19 mouse cellular contexts compared by ENCODE assay signal in the genomic region with DNA sequence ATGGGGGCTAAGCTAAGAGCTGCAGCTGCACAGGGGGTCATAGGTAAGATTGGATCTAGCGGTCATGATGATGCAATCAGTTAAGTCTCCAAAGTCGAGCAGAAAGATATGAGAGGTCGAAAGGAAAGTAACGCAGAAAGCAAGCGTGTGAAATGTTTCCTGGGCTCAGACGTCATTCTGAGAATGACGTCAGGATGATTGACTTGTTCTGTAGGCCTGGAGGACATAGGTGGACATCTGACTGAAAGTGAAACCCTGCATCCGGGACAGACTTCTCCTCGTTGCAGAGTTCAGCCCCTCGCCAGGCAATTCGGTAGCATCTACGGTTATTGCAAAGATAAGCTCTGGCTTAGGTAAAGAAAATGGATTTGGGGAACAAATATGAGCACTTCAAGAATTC. TPM values are rescaled to one million over a fixed set of nuclear protein-coding genes. Genes with fewer than 3 reads are reported as not detected.
A peak's percentile ranks its signal among the peaks of the same experiment; 100 is the strongest.
DNase-seq lines count a peak whose midpoint lies in the region; ATAC-seq and TF ChIP-seq lines count a peak whose summit lies in the region.
"Had no signal": no experiment of that assay in that cellular context is flagged by ENCODE, and none has a peak within 500 bp of the region (broad histone marks: within the 10 kb centered on the region; RNA-seq: fewer than 3 reads in every experiment).

No protein-coding gene starts in this region.

- no peak for TF ChIP-seq EP300 in heart, postnatal 0 days (IDR thresholded peaks at IDR 0.05; ENCODE audit: low read depth)
- no peak for TF ChIP-seq EP300 in lung, postnatal 0 days (IDR thresholded peaks at IDR 0.05)

- peak overlapping the region; percentile 87; the same call in 1 of the 2 replicates for H3K4me2 ChIP-seq in heart, postnatal 0 days (ENCODE audit: low read depth, low read length)
- no peak overlapping the region for H3K4me2 ChIP-seq in heart, embryonic 11.5 days
- H3K4me2 ChIP-seq in intestine, postnatal 0 days (replicated peaks; ENCODE audit: low read depth) = peak overlapping the region; percentile 98
- no peak overlapping the region for H3K4me2 ChIP-seq in lung, postnatal 0 days (replicated peaks; ENCODE audit: low read depth, low read length)

- H3K36me3 ChIP-seq in heart, postnatal 0 days (replicated peaks; ENCODE audit: control insufficient read depth, insufficient read depth, low read length) = no peaks in the 10 kb centered on the region
- H3K36me3 ChIP-seq in heart, embryonic 11.5 days (ENCODE audit: control insufficient read depth, insufficient read depth, low read length) = no peaks in the 10 kb centered on the region
- no peaks in the 10 kb centered on the region for H3K36me3 ChIP-seq in intestine, postnatal 0 days (ENCODE audit: control insufficient read depth, insufficient read depth)
- H3K36me3 ChIP-seq in lung, postnatal 0 days (ENCODE audit: insufficient read depth, low read length) = no peaks in the 10 kb centered on the region
- H3K36me3 ChIP-seq: embryonic facial prominence, embryonic 15.5 days had no signal

- no peak overlapping the region for H3K27ac ChIP-seq in heart, postnatal 0 days (ENCODE audit: low read depth)
- no peak overlapping the region for H3K27ac ChIP-seq in heart, embryonic 11.5 days (ENCODE audit: low read depth, low read length)
- H3K27ac ChIP-seq in left cerebral cortex, adult 2 months = peak overlapping the region; percentile 94
- H3K27ac ChIP-seq in intestine, postnatal 0 days (ENCODE audit: low read depth, low read length) = no peak overlapping the region
- H3K27ac ChIP-seq in lung, postnatal 0 days (ENCODE audit: low read length) = no peak overlapping the region
- H3K27ac ChIP-seq: embryonic facial prominence, embryonic 15.5 days had no signal

- H3K4me3 ChIP-seq in heart, postnatal 0 days (ENCODE audit: low read depth, low read length) = no peak overlapping the region
- H3K4me3 ChIP-seq in heart, embryonic 11.5 days (ENCODE audit: low read depth, low read length) = no peak overlapping the region
- H3K4me3 ChIP-seq in left cerebral cortex, adult 2 months = no peak overlapping the region
- H3K4me3 ChIP-seq in intestine, postnatal 0 days (ENCODE audit: low read depth, low read length) = no peak overlapping the region
- no peak overlapping the region for H3K4me3 ChIP-seq in lung, postnatal 0 days (ENCODE audit: low read depth, low read length)

- ATAC-seq in heart, postnatal 0 days (ENCODE audit: insufficient read depth, low read depth) = no peak
- no peak for ATAC-seq in heart, embryonic 11.5 days (replicated peaks; ENCODE audit: insufficient number of reproducible peaks, low FRiP score, low TSS enrichment)
- no peak for ATAC-seq in intestine, postnatal 0 days
- no peak for ATAC-seq in lung, postnatal 0 days
- ATAC-seq in frontal cortex, adult (ENCODE audit: low TSS enrichment) = no peak

- H3K9me3 ChIP-seq in heart, postnatal 0 days (replicated peaks; ENCODE audit: control insufficient read depth, low read length) = no peaks in the 10 kb centered on the region
- H3K9me3 ChIP-seq in heart, embryonic 11.5 days (replicated peaks; ENCODE audit: control insufficient read depth, low read length) = no peaks in the 10 kb centered on the region
- H3K9me3 ChIP-seq in intestine, postnatal 0 days (ENCODE audit: control insufficient read depth) = no peaks in the 10 kb centered on the region
- no peaks in the 10 kb centered on the region for H3K9me3 ChIP-seq in lung, postnatal 0 days (ENCODE audit: low read length)
- H3K9me3 ChIP-seq: embryonic facial prominence, embryonic 15.5 days had no signal

- H3K9ac ChIP-seq in heart, postnatal 0 days (replicated peaks; ENCODE audit: low read depth, low read length) = no peak overlapping the region
- no peak overlapping the region for H3K9ac ChIP-seq in heart, embryonic 11.5 days (ENCODE audit: low read depth, low read length)
- no peak overlapping the region for H3K9ac ChIP-seq in intestine, postnatal 0 days (ENCODE audit: low read depth, low read length)
- no peak overlapping the region for H3K9ac ChIP-seq in lung, postnatal 0 days (replicated peaks; ENCODE audit: low read depth)

- whole genome bisulfite sequencing in heart, postnatal 0 days = 62% methylated on average over 12 of the region's 12 CpGs
- 69% methylated on average over 12 of the region's 12 CpGs for WGBS in heart, embryonic 11.5 days (ENCODE audit: insufficient replicate concordance)
- 47% methylated on average over 12 of the region's 12 CpGs for WGBS in intestine, postnatal 0 days
- WGBS in lung, postnatal 0 days = 54% methylated on average over 12 of the region's 12 CpGs

- DNase-seq in heart, postnatal 0 days (ENCODE audit: low spot score) = no peak
- DNase-seq in left cerebral cortex, adult 2 months (ENCODE audit: extremely low spot score in 1 of 2, low spot score in 2 of 2) = no peak
- DNase-seq in left cerebral cortex, postnatal 36 days (ENCODE audit: low spot score in 2 of 2) = no peak
- DNase-seq in CD4-positive helper T cell, adult 2 months (ENCODE audit: low read depth, low spot score) = peak; percentile 52
- no peak for DNase-seq in lung, postnatal 0 days (ENCODE audit: low spot score)
- DNase-seq: B cell, adult 2 months; cerebellum, postnatal 36 days; heart, adult 18-20 months; heart, postnatal 4 days; kidney, adult 8-10 months; kidney, postnatal 25 days; left cerebral cortex, postnatal 4 days; liver; lung, adult 18-20 months; thymus, adult 2 months had no signal

- 0 out of 2 replicates have a peak, but pooled peaks cover 4% of the 10 kb centered on the region for H3K4me1 ChIP-seq in heart, postnatal 0 days (ENCODE audit: control insufficient read depth, insufficient read depth)
- 0 out of 2 replicates have a peak, but pooled peaks cover 2% of the 10 kb centered on the region for H3K4me1 ChIP-seq in heart, embryonic 11.5 days (ENCODE audit: control insufficient read depth, insufficient read depth, low read length)
- H3K4me1 ChIP-seq in intestine, postnatal 0 days (replicated peaks; ENCODE audit: control insufficient read depth, insufficient read depth, low read length) = no peaks in the 10 kb centered on the region
- 0 out of 2 replicates have a peak, but pooled peaks cover 3% of the 10 kb centered on the region for H3K4me1 ChIP-seq in lung, postnatal 0 days (ENCODE audit: insufficient read depth, low read depth, low read length)

- peaks cover 35% of the 10 kb centered on the region for H3K27me3 ChIP-seq in heart, postnatal 0 days (ENCODE audit: control insufficient read depth, insufficient read depth, low read length)
- H3K27me3 ChIP-seq in heart, embryonic 11.5 days (ENCODE audit: control insufficient read depth, insufficient read depth, low read length) = peaks cover 36% of the 10 kb centered on the region
- no peaks in the 10 kb centered on the region; the same call in 1 of the 2 replicates for H3K27me3 ChIP-seq in intestine, postnatal 0 days (replicated peaks; ENCODE audit: control insufficient read depth, insufficient read depth, low read length)
- H3K27me3 ChIP-seq in lung, postnatal 0 days (replicated peaks; ENCODE audit: insufficient read depth, low read length) = no peaks in the 10 kb centered on the region
- H3K27me3 ChIP-seq: embryonic facial prominence, embryonic 15.5 days had no signal

- intact Hi-C loops in left cerebral cortex, adult 2 months (cut with DNase I) = loop anchor here (1.0 to 2.0 kb wide), 2 partner anchors 39 to 47 kb away; no protein-coding TSS in a partner anchor
- intact Hi-C loops in left cerebral cortex, postnatal 36 days (cut with DNase I) = loop anchor here (2.0 kb wide), 2 partner anchors 15 to 39 kb away; no protein-coding TSS in a partner anchor

- TF ChIP-seq CTCF in heart, postnatal 0 days (IDR thresholded peaks at IDR 0.05; ENCODE audit: low read depth) = no peak
- no peak for TF ChIP-seq CTCF in left cerebral cortex, adult 2 months (IDR thresholded peaks at IDR 0.05)
- no peak for TF ChIP-seq CTCF in intestine, postnatal 0 days (IDR thresholded peaks at IDR 0.05; ENCODE audit: low read depth)
- no peak for TF ChIP-seq CTCF in lung, postnatal 0 days (IDR thresholded peaks at IDR 0.05)

RNA-seq across cellular contexts. Expression of gene Dagla, which starts 1.0 kb away (rescaled TPM):
- 0.92 and 1.4 TPM in 2 replicates for total RNA-seq in heart, postnatal 0 days (2014; rRNA removed; ENCODE audit: low replicate concordance)
- 0.52 and 0.60 TPM in 2 replicates for polyA plus RNA-seq in heart, postnatal 0 days (2015; fragmentation: Nextera tagmentation; extraction: Ambion mirVana)
- polyA plus RNA-seq in heart, embryonic 11.5 days (2014; fragmentation: Nextera tagmentation; extraction: Ambion mirVana) = 0.66 and 0.79 TPM in 2 replicates
- total RNA-seq in left cerebral cortex, adult 2 months (2021) = 10 to 100 TPM; 93.7 to 95.4 TPM
- total RNA-seq in left cerebral cortex, postnatal 36 days (2021) = 10 to 100 TPM; 92.4 to 94.3 TPM
- polyA plus RNA-seq in intestine, postnatal 0 days (2015; fragmentation: Nextera tagmentation; extraction: Ambion mirVana) = 1.3 TPM in 2 replicates
- 1.2 and 1.4 TPM in 2 replicates for polyA plus RNA-seq in lung, postnatal 0 days (2015; fragmentation: Nextera tagmentation; extraction: Ambion mirVana)

Comparison
In these comparisons a context has a peak if more than half of its experiments do, and no peak if none do; other contexts are left out.
1. H3K4me2 ChIP-seq: peak in heart, postnatal 0 days (single experiment) and intestine, postnatal 0 days (single experiment); none in heart, embryonic 11.5 days (single experiment) and lung, postnatal 0 days (single experiment).